Mouse (Mus musculus): ENCODE data around the gene Nckap5.

GRCm38 (mm10) chr1:126233196-126233595, 597.4 kb downstream of the Nckap5 start:
- TF ChIP-seq POLR2A (IDR thresholded peaks at IDR 0.05; ENCODE audit: borderline replicate concordance, extremely low read depth, low read depth, low read length) (no peak), CTCF (IDR thresholded peaks at IDR 0.05; ENCODE audit: insufficient read depth, low read length) (no peak)
